Mouse (Mus musculus): Measurements from ENCODE around the gene Atm.

Gene Atm

DNA sequence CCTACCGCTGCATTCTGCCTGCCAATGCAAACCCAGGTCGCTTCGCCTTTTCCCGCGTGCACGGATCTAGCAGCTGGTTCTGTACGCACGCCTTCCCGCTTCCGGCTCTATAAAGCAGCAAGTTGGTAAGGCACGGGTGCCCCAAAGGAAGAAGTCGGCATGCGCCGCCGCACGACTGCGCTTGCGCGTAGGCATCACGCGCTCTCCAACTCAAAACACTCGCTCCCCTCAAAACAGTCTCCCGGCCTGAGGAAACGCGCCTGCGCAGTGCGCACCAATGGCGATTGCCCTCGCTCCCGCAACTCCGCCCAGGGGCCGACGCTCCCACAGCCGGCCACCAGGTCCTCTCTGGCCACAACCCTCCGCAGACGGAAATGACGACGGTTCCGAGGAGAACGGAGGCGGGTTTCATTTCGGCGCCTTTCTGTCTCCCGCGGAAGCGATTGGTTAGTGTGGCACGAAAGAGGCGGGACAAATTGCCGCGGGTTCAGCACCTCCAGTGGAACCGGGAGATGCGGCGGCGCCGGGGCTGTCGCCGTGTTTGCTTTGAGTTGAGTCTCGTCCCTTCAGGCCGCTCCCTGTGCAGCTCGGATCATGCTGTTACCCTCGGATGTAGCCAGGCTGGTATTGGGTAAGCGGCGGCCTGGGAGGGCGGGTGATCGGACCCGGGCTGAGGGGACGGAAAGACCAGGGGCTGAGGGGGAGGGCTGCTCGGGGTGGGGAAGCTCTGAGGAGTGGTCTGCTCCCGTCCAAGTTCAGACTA is at the start of gene Atm, which contains the start of gene Npat:
Gene Atm (minus strand): TSS at position 183 of the 763 bp plus-strand sequence.
Gene Npat (plus strand): TSS at position 490 of the 763 bp plus-strand sequence.
- DNase-seq (ENCODE audit: low read depth, low spot score), result peak; percentile 100

DNA sequence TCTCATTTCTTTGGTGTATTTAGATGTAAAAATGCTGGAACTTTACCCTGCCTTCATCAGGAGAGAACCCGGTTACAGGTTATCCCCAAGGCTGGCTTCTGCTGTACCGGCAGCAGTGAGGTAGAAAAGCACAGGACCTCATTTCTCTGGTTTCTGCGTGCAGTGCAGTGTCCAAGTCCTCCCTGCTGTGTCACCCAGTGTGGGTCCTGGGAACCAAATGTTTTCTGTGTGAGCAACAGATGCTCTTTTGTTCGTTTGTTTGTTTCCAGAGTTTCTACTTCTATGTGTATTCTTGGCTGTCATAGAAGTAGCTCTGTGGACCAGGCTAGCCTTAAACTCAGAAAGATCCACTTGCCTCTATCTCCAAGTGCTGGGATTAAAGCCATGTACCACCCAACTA is 45.3 kb upstream of the Atm start:
- no peak for DNase-seq (ENCODE audit: low read depth, low spot score)

DNA sequence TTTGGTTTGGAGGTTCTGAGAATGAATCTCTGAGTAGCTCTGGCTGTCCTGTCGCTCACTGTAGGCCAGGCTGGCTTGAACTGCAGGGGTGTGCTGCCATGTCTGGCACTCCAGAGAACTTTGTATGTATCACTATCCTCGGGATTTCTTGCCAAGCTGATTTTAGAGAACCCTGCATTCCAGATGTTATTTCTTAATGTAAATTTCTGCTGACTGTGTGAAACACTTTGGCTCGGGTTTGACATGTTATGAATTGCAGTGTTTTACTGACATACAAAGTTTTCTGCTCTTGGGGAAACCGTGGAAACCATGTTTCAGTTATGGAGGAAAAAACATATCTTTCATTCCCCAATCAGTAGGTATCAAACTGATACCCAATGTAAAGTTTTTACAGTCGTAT is 39.2 kb upstream of the Atm start:
- no peak for DNase-seq (ENCODE audit: low read depth, low spot score)

DNA sequence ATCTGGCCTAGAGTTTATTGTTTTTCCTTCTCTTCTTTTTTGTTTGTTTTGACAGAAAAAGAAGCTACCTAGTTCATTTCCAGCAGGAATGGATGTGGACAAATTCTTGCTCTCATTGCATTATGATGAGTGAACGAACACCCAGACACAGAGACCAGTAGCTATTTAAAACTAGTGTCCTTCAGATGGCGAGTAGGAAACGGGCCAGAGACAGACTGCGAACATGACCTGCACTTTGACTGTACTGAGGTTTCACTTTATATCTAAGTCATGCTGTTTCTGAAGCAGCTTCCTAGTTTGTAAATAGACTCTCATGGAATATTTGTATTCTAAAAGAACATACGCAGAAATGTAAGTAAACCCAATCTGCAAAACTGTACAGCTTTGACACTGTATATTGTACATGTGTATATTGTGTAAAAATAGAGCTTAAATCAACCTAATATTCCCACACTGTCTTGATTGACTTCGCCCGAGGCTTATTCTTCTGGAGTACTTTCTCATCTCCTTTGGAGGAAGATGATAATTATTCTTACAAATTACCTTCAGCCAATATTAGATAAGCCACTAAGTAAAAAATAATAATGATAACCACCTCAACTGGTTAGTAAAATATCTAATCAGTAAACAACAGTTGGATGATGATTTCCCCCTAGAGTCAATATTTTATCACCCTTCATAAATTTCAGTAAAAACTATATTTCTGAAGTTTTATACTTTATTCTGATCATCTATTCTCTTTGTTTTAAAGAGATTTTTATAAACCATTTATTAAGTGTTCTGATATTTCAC is 36.2 kb upstream of the Atm start:
- DNase-seq (ENCODE audit: low read depth, low spot score), result no peak

DNA sequence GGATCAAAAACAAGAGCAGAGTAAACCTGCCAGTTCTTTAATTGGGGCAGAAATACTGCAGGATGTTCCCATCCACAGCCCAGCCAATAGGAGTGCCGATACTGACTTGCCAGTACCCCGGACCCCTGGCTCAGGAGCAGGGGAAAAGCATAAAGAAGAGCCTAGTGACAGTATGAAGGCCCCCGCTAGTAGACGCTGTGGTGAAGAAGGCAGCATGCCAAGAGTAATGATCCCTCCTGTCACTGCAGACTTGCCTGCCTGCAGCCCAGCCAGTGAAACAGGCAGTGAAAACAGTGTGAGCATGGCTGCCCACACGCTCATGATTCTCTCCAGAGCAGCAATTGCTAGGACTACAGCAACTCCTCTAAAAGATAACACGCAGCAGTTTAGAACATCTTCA is 34.1 kb upstream of the Atm start:
- peak; percentile 70 for DNase-seq (ENCODE audit: low read depth, low spot score)

DNA sequence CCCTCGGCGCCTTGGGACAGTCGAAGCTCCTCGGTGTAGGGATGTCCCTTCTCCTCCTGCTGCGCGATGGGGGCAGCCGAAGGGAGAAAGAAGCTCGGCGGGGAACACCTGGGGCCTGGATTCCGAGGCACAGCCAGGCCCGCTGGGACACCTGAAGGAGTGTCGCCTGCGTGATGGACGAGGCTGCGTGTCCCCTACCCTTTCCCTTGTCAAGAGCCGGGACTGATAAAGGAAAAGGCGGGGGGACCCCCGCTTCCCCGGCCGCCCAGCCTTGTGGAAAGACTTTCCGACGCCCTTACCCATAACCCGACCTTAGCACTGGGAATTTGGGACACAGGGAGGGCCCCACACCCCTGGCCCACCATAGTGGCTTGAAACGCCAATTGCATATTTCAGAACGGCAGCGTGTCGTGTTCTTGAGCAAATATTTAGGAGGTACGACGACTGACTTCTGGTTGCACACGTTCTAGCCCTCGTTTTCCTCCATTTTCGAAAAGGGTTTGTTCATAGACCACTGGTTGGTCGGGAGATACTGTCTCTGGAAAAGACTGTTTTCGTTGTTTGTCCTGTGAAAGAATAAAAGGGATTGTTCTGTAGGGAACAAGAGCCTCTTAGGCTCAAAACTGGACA is 911 bp upstream of the Atm start:
- DNase-seq (ENCODE audit: low read depth, low spot score), result peak; percentile 9

DNA sequence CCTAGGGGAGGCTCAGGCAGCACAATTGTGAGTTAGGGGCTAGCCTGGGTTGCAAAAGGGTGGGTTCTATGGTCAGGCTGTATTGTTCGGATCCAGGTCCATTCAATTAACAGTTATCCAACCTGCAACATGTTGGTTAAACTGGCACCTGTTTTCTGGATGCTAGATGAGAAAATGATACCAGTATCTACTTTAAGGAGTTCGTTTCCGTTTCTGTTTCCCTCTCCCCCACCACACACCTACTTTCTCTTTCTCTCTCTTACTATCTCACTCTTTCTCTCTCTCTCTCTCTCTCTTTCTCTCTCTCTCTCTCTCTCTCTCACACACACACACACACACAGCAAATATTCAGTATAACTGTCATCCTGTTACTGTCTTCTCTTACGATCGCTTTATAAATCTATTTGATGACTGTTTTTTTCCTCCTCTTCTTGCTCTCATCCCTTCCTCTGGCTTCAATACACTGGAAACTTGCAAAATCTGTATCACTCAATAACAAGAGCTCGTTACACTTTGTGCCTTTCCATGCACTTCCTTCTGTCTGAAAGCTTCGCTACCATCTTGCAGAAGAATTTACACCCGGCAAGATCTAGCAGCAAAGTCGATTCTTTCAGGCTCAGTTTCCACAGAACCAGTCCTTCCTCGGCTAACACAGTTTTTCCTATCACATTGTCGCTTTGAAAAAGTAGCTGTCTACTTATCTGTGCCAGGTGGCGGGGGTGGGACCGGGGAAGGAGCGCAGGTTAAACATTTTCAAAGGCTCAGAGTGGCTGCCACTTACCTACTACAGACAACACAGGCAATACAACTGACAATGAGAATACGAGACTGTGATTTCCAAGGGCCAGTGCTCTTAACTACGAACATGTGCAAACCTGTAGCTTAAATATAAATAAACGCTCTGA is 872 bp downstream of the Atm start:
- DNase-seq (ENCODE audit: low read depth, low spot score), result no peak

DNA sequence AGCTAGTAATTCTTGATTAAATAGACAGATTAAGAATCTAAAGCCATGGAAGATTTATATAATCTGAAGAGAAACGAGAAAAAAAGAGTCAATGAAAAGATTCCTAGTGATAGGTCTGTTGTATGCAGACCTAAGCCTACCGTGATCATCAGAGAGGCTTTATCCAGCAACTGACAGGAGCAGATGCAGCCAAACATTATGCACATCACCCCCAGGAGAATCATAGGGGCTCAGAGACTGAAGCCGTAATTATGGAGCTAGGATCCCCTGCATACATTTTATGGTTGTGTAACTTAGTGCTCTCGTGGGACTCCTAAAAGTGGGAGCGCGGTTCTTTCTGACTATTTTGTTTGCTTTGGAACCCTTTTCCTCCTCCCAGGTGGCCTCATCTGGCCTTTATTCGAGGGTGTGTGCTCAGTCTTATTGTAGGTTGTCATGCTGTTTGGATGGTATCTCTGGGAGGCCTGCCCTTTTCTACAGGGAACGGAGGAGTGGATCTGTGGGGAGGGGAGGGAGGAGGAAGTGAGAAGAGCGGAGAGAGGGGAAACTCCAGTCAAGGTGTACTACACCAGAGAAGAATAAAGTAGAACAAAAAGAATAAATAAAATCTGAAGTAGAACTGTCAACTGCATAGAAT is 19.0 kb downstream of the Atm start:
- DNase-seq (ENCODE audit: low read depth, low spot score), result no peak

DNA sequence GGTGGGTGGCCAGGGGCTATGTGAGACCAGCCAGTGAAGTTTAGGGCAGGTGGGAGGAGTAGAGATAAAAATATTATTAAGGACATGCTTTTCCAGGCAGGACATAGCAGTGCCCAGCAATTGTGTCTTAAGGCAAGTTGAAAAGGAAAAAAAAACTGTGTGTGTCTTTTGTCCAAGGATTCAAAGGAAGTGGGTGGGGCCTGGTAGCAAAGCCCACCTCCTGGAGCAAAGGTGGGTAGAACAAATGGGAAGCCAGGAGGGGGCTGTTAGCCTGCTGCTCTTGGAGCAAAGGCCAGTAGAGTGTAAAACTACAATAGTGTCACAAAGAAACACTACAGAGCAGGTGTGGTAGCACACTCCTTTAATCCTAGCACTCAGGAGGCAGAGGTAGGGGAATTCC is 22.4 kb downstream of the Atm start:
- DNase-seq (ENCODE audit: low read depth, low spot score), result peak; percentile 34

DNA sequence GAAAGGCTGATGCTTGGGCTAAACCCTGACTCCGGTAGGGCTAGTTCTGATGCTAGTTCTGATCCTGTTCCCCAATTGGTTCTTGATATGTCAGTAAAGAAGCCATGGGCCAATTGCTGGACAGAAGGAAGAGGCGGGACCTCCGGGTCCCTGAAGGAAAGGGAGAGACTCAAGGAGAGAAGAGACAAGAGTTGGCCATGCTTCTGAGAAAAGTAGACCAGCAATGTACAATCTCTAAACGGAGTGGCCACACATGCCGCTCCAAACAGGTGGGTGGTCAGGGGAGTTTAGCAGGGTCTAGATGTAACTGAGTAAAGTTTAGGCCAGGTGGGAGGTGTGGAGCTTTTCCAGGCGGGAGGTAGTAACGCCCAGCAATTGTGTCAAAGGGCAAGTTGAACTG is 28.5 kb downstream of the Atm start:
- DNase-seq (ENCODE audit: low read depth, low spot score), result peak; percentile 84

DNA sequence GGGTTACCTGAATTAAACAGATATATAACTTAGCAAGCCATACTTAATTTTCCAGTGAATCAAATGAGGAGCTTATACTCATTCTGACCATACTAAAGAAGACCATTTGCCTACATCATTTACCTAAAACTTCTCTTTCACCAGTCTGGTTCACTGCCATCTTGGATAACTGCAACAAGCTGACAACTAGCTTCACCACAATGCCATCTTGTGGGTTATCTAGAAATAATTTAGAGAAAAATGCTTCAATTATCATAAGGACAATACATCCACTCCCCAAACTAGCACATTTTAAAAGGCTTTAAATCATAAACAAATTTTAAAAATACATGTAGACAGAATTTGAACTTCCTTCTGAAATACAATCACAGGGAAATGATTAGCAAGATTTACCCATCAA is 50.7 kb downstream of the Atm start:
- no peak for DNase-seq (ENCODE audit: low read depth, low spot score)

DNA sequence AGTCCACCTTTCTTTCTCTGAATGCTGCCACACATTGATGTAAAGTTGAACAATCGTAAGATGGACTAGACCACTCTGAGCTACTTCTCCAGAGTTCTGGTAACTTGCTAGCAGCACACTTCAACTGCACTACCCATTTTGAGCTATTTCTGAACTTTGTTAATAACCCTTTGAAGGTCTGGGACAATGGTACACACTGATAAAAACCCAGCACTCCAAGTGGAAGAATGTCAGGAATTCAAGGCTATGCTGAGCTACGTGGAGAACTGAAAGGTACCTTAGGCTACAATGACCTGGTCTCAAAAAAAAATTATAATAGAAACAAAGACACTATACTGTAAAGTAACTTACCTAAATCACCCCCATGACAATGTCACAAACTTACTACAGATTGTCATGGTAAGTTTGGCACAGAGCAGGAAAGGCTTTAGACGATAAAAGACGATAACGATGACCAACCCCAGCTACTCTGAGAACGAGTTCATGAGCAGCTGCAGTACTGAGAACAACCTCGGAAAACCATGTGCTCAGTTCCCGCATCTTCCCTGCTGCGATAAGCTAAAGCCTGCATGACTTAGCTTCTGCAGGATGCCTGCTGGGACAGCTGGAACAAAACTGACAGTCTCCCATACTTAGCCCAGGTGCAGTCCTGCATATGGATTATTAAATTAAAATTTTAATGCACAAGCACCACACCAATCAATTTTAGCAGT is 63.6 kb downstream of the Atm start:
- no peak for DNase-seq (ENCODE audit: low read depth, low spot score)

DNA sequence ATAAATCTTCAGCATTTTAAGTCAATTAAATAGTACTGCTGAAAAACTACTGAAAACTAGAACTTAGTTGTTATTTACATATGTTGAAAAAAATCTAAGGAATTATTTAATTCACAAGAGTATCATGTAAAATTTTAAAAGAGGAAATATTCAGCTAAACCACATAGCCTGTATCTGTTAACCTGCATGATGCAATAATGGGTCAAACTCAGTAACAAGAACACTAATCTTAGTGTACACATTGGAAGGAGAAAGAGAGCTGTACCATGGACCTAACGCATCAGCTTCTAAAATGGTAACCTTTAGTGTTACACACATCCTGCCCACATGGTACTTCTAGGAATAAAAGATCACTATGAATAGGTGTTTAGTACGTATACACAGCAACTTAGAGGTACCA is 84.5 kb downstream of the Atm start:
- DNase-seq (ENCODE audit: low read depth, low spot score), result no peak

DNA sequence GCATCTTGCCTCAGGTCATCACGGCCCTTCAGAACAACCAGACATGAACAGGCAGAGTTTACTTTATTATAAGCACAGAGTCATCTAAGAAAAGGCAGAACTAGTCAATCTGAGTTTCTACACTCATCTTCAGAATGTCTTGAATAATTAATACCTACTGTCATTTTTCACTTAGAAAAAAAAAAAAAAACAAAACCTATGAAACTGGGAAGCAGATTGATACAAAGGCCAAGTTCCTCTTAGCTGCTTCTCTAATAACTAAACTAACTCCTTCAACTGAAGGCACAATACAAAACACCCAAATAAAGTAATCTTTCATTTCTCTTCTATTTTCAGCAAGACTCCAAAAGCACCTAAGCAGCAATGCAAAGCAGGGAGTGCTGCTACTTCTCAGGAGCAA is 85.9 kb downstream of the Atm start:
- no peak for DNase-seq (ENCODE audit: low read depth, low spot score)

DNA sequence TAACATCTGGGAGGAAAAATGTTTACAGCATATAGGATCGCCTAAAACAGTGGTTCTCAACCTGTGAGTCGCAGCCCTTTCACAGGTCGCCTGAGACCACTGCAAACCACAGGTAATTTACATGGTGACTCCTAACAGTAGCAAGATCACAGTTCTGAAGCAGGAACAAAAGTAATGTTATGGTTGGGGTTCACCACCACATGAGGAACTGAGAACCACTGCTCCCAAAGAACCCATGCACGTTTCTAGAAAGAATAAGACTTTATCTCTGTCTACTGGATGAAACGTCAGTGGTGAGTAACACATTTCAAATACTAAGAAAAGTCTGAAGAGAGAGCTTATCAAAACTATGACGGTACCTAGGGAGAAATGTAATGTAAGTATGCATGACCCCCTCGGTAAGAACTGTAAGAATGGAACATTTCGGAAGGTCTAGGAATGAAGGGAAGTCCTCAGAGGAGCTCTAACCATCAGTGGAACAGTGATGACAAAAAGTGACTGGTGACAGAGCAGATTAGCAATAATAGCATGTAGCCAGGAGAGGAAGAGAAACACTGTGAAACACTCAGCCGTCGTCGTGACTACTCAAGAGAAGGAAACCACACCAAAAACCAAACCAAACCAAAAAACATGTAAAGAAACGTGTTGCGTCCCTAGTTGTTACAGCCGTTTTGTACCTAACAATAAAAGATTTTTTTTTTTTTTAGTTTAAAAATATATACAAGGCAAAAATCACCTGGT is 100.5 kb downstream of the Atm start:
- DNase-seq (ENCODE audit: low read depth, low spot score), result no peak

DNA sequence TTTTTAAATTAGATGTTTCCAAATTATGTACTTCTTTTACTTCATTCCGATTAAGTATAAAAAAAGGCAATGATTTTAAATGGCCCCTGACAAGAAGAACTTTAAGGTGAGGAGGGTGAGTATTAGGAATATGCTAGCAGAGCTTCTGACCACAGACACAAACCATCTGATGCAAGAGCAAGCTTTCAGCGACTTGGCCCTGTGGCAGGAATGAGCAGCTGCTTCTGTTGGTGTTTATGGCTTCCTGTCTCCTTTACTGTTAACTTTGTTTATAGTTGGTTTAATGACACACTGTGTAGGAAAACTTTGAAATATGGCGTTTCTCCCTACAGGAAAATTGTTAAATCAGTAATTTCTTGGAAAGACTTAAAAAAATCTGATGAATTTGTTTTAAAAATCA is 108.9 kb downstream of the Atm start:
- no peak for DNase-seq (ENCODE audit: low read depth, low spot score)

DNA sequence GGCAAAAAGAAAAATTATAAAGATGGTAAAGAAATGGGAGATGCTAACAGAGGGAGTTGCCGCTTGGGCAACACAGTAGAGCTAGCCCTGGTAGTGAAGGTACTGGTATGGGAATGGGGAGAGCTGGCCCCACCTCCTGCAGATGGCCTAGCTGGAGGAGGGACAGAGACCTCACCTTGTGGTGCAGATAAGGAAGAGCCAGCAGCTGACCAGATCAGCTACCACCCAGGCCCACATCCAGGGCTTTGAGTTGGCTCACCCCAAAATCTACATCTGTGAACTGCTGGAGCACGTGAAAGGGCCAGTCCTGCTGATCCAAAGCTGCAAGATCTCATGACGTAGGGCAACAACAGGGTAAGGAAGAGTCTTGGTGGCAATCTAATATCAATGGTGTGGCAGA is 109.8 kb downstream of the Atm start:
- DNase-seq (ENCODE audit: low read depth, low spot score), result no peak

DNA sequence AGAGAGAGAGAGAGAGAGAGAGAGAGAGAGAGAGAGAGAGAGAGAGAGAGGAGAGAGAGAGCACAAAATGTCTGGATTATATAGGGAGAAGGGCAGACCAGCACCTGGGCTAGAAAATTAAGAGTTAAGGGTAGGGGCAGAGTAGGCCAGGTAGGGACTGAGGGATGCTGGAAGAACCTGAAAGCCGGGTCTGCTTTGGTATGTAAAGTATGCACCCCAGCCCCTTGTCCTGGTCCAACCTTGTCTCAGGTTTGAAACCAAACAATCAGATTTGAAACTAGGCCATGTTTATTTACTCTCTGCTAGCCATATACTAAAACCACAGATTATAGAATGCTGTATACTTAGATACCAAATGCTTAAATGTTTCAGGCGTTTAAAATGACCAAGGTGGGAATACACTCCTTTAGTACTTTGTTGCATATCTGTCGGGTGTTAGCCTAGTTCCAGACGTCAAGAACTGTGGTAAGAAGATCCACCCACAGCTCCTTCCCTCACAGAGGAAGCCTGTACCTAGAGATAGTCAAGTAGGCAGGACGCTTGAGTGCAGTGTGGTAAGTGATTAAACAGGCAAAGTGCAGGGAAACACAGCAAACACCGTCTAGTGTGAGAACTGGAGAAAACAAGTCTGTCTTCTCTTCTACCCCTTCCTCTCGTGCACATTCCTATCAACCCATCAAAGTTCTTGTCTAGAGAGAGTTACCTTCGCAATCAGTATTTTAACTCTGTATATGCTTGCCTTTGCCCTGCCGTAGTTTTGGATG is 114.2 kb downstream of the Atm start:
- no peak for DNase-seq (ENCODE audit: low read depth, low spot score)

DNA sequence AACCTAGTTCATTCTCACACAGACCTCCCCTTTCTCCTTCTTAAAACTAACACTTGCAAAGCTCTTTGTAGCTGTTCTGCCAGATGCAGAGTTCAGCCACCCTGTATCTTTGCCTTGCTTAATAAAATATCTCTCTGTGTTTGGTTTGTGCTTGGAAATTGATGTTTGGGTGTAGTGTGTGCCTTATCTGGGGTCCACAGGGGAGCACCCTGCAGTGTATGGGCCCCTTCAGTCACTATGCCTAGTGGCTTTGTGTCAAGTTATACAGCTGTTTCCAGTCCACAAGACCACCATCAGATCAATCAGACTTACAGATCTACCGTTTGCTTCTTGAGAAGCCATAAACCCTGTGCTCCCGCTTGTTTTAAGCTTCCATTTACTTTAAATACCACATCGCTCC is 127.1 kb downstream of the Atm start:
- no peak for DNase-seq (ENCODE audit: low read depth, low spot score)
